Mouse (Mus musculus) naive thymus-derived CD4-positive, alpha-beta T cell, adult 2 months (primary cell): Measurements from ENCODE around the gene Ms4a18.

Source experiments
- DNase-seq: peaks from one replicate; pipeline ENCODE4 v3.0.0-alpha.2; 2011; ENCODE audit warnings: low read depth

Gene Ms4a18

DNA sequence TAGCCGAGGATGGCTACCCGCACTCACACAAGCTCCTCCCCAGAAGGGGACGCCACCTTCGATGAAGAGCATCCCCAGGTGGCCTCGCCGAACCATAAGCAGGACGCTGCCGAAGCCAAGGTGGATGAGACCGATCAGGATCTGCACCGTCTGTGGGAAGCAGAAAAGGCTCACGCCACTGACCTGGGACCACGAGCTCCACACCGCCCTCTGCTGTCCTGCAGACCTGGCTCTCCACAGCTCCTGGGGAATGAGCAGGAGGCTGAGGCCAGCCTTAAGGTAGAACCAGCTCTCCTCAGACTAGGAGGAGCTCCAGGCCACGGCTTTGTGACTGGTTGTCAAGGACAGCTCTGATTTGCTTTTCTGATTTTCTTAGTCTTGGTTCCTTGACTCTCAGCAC lies 34.7 kb downstream of the Ms4a18 start:
- DNase-seq: no peak

GRCm38 (mm10) chr19:10980210-10980609 lies 37.6 kb downstream of the Ms4a18 start:
- DNase-seq: peak; percentile 35

DNA sequence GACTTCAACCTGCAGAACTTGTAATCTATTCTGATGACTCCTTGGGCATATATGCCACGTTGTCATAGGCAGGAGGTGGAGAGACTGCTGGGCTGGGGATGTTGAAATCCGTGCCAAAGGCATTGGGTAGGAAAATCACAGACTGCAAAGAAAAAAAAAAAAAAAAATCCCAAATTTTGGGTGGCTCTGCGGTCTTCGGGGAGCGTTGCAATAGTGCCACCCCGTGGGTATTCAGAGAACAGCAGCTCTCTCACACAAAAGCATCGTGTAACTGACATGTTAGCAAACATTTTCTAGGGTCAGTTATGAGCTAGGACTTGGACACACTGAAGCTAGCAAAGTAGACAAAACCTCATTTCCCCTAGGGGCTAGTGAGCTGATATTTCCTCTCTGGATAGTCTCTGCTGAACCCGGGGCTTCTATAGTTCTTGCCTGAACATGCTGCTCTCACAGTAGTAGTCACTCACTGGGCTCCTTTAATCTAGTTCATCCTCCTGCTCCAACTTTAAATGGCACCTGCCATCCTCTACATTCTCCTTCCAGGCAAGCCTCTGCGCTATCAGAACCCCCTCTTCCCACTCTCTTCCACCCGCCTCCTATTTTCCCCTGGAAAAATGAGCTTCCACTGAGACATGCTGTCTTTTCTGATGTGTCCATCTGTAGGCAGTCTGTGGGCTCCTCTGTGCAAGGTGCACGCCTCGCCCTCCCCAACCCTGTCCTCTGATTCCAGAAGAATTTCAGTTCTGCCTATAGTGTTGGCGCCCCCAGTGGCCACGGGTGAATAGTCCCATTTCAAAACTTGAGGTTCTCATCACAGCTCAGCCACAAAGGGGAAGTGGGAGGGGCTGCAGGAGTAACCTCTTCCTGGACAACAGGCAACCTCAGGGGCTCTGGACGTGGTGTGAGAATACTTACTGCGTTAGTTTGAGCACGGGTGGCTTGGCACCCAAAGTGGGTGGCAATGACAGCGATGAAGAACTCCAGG lies 38.4 kb downstream of the Ms4a18 start:
- peak; percentile 92 for DNase-seq

GRCm38 (mm10) chr19:10976318-10976717 lies 41.5 kb downstream of the Ms4a18 start:
- DNase-seq: peak; percentile 51

DNA sequence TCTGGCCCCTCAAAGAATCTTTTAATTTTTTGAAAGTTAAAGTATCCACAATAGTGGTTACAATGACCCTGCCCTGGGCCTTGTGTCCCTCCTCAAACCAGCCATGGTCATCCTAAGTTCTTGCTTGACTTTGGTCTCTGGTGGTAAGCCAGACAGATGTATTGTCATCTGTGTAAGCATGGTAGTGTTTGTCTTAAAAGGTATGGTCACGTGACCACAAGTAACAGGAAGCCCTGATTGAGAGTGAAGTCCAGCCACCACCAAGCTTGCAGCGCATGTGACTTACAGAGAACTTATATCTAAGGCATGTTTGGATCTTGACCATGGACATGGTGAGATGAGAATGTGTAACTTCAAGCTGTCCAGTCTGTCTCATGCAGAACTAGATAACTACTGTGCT lies 42.6 kb downstream of the Ms4a18 start:
- no peak for DNase-seq

DNA sequence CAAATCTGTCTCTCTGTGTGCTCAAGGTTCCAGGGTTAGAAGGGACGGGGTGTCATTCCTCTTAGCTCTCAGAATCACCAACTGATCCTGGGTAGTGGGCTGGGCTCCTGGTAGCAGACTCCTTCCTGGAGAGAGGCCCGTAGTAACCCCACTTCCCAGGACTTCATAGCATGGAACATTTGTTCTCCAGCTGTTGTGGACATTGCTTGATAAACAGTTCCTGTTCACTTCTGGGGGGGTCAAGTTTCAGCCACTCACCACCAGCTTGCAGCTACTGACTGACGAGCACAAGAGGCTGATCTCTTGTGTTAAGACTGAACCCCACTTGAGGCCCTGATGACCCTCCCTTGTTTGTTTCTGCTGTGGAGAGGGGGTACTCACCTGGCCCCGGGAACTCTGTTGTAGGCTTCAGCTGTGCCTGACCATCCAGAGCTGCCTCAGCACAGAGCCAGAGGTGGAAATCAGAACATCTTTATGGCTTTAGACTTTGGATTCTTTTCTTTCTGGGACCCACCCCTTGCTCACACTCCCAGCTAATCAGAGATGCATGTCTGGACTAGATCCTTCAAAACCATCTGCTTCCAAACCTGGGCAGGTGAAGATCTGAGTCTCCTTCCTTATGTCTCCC lies 43.5 kb downstream of the Ms4a18 start, which contains the start of gene Ms4a10:
Ms4a10 (minus strand) TSS at position 433 of the 628 bp plus-strand sequence.
- no peak for DNase-seq

DNA sequence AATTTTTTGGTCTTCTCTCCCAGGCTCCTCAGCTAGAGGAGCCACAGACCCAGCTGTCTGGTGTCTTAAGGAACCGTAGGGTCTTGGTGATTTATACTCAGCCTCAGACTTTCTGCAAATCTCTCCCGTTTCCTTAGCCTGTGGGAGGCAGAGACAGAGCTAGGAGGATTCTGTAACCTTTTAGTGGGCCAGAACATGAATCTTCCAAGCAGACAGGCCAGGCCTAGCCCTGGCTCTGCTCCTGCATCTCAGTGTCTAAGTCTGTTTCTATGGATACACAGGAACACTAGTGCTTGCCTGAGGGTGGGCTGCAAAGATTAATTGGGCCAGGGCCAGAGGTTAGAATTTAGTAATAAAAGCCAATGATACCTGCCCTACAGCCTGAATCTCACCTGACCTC lies 44.6 kb downstream of the Ms4a18 start:
- DNase-seq: no peak

DNA sequence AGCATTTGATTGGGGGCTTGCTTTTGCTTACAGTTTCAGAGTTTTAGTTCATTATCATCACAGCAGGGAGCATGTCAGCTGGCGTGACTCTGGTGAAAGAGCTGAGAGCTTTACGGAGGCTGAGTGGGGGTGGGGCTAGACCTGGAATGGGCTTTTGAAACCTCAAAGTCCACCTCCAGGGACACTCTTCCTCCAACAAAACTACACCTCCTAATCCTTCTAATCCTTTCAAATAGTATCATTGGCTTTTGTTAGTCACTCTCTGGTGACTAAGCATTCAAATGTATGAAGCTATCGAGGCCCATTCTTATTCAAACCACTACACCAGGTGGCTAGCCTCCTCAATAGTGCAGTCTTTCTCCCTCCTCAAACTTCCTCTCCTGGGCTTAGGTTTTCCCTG lies 45.2 kb downstream of the Ms4a18 start:
- DNase-seq: no peak

DNA sequence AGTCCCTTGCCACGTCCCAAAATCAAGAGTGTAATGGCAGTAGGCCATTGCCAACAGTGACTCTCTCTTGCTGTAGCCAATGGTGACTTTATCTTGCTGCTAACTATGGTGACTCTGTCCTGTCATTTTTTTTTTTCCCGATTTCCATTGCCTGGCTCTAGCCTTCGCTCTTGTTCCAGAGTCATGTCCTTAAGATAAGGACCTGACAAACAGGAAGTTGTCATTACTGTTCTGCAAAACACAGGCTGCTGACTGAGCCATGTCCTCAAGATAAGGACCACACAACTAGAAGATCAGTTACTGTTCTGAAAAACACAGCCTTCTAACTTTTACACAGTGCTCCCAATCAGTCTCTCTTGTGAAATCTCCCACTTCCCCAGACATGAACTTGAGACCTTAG lies 47.4 kb downstream of the Ms4a18 start:
- DNase-seq: no peak

- no peak for DNase-seq
Observed at GRCm38 (mm10) chr19:10968578-10968977, 49.3 kb downstream of the Ms4a18 start.

DNA sequence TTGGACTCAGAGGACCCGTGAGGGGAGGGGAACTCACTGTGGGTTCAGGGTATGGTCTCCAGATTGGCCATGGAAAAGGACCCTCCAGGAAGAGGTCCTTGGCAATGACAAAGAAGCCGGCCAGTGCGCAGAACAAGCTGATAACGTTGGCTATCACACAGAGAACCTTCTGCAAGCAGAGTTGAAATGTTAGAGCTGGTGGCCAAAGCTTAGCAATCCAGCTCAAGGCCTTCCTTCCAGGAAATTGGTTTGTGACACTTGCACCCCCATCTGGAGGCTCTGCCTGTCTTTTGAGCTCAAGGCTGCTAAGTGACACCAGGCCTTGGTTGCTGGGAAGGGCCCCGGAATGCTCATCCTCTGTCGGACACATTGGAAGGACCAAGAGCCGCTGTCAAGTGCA lies 52.1 kb downstream of the Ms4a18 start:
- DNase-seq: no peak

DNA sequence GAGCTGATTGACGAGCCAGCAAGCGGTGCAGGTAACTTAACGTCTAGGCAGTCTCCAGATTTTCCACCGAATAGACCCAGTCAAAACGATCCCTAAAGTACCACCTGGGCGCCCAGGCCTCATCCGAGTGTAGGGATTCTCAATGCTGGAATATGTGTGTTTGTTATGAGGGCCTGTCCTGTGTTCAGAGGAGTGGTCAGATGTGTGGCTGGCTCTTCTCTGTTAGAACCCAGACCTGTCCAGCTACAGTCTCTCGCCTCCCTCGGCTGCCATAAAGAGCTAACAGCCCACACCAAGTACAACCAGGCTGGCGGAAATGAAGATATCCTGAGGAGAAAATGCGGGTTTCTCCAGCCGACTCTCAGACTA lies 57.9 kb downstream of the Ms4a18 start:
- no peak for DNase-seq

DNA sequence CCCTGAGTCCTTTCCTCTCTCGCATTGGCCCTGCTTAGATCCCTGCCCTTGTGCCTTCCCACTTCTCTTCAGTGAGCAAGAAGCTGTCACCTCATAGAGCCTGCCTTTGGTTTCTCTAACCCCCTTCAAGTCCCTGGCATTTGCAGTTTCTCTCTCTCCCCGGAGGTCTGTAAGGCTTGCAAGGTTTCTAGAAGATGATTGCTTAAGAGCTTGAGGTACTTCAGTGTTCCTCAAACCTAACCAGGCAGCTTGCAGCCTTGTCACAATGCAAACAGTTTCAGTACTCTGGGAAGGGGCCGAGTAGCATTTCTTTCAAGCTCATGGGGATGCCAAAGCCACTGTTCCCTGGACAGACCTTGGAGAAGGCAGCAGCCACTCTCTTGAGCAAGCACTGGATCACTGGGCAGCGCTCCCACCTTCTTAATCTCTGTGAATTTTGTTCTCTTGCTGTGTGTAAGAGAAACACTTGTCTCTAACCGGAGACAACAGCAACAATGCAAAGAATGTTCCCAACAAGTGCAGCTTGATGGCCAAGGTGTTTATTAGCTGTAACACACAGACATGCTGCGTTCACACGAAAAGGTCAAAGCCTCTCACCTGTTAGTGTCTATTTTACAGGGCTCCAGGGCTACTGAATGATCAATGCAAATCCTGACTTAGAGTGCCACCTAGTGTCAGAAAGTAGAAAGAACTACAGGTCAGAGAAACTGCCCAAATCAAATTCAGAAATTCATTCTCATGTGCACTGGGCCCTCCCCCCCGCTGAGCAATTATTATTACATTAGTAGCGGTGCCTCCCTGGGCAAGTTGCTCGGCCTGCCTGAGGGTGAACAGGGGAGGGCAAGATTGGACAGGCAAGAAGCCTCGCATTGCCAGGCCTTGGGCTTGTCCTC lies 58.5 kb downstream of the Ms4a18 start:
- DNase-seq: peak; percentile 88

- DNase-seq: no peak
Observed at GRCm38 (mm10) chr19:10952021-10952939, 65.6 kb downstream of the Ms4a18 start.

DNA sequence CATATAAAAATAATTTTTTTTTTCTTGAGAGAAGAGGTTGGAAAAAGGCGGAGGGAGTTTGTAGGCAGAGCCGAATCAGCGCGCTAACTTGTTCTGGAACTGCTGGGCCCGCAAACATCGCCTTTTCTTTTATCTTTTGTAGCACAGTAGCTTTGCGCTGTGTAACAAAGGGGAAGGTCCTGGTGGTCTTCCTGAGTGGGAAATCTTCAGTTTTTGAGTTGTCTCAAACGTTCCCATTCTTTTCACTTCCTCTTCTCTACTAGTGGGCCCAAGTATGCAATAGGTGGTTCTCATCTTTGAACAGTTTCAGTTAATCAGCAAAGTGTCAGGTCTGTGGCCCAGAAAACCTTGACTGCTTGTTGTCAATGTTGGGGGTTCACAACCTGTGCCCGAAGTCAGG lies 68.3 kb downstream of the Ms4a18 start:
- DNase-seq: no peak

DNA sequence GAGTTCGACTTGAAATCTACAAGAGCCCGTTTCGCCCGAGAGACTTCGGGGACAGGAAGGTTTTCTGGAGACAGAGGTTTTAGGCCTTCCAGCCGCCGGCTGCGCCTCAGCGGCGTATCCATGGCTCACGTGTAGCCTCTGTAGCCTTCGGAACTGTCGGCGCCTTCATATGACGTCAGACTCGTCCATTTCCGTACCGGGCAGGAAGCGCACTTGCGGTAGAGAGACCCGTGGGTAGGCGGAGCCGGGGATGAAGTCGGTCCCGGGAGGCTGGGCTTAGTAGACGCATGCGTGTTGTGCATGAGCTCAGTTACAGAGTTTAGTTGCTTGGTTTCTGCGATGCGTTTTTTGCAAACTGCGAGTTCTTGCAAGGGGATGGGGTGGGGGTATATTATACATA lies 68.7 kb downstream of the Ms4a18 start, which contains the start of gene Ccdc86:
Ccdc86 (minus strand) TSS at position 155 of the 400 bp plus-strand sequence.
- DNase-seq: peak; percentile 99

DNA sequence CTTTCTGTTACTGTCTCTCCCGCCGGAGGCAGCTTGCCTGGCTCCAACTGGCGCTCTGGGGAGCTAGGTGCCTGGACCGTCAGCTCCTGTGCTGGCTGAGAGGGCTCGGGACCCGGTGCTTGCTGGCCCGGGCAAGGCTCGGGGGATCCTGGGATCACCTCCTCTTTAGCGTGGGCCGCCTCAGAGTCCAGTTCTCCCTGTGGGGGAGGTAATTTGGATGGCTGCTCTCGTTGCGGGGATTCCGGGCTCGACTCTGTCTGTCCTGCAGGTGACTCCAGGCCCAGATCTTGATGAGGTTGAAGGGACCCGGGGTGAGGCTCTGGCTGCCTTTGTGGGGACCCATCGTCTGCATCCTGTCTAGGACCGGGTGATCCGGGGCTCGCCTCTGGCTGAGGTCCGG lies 69.4 kb downstream of the Ms4a18 start:
- peak; percentile 36 for DNase-seq

DNA sequence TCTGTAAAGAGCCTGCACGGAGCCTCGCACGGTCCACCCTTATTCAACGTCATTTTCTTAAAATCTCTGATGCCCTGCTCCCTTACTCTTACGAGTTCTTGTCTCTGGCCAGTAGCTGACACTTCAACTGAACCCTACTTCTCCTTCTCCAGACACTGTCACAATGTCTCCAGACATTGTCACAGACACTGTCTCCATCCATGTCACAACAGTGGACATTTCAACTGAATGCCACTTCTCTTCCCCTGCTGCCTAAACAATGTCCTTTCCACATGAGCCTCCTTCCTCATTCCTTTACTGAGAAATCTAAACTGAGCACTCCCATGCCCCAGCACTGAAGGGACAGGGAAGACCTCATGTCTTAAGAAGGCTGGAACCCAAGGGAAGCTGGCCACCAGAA lies 70.6 kb downstream of the Ms4a18 start:
- no peak for DNase-seq
